Mouse (Mus musculus): ENCODE measurements around the gene Hist1h1c.
"Not testable (repeated sequence)": the region's sequence is repeated elsewhere in the genome, so short reads cannot be mapped to it uniquely, and the experiment has no call there.

The Hist1h1c gene

GRCm38 (mm10) chr13:23768834-23769397, 30.3 kb downstream of the Hist1h1c start:
- in situ Hi-C loops (cut with MboI; ENCODE audit: low pct_unique_long_range_greater_than_20kb in 1 of 2, low sequenced_read_pairs in 2 of 2, unreplicated experiment in 1 of 2), result no loop called here

GRCm38 (mm10) chr13:23769613-23770012, 31.0 kb downstream of the Hist1h1c start, which contains the start of gene Trim38:
Gene Trim38 (plus strand): TSS chr13:23769913.
- in situ Hi-C loops (cut with MboI; ENCODE audit: low pct_unique_long_range_greater_than_20kb in 1 of 2, low sequenced_read_pairs in 2 of 2, unreplicated experiment in 1 of 2), result not testable (repeated sequence)

- in situ Hi-C loops (cut with MboI; ENCODE audit: low pct_unique_long_range_greater_than_20kb in 1 of 2, low sequenced_read_pairs in 2 of 2, unreplicated experiment in 1 of 2), result no loop called here
Observed at GRCm38 (mm10) chr13:23772561-23773313, 34.1 kb downstream of the Hist1h1c start.

GRCm38 (mm10) chr13:23778339-23778738, 39.7 kb downstream of the Hist1h1c start:
- in situ Hi-C loops (cut with MboI; ENCODE audit: low pct_unique_long_range_greater_than_20kb in 1 of 2, low sequenced_read_pairs in 2 of 2, unreplicated experiment in 1 of 2), result no loop called here

- in situ Hi-C loops (cut with MboI; ENCODE audit: low pct_unique_long_range_greater_than_20kb in 1 of 2, low sequenced_read_pairs in 2 of 2, unreplicated experiment in 1 of 2), result no loop called here
Observed at GRCm38 (mm10) chr13:23779025-23779424, 40.4 kb downstream of the Hist1h1c start.
